Mouse (Mus musculus) limb, embryonic 12.5 days (tissue): ENCODE measurements around the gene Tomm5. TPM values are rescaled to one million over a fixed set of nuclear protein-coding genes. Genes with fewer than 3 reads are reported as not detected.
"Not testable (repeated sequence)": the region's sequence is repeated elsewhere in the genome, so short reads cannot be mapped to it uniquely, and the experiment has no call there.

Experiments
- ATAC-seq: fragments of 200-750 bp; cut with Nextera tagmentation; 2 replicates; pipeline ENCODE4 v1.8.0; 2017; ENCODE audit warnings: low read depth, moderate TSS enrichment; ENCODE audit not compliant: insufficient number of reproducible peaks, insufficient read depth, low FRiP score, low TSS enrichment
- H3K27ac ChIP-seq: fragments of 300-500 bp; sonication (generic); 2 replicates; pipeline ENCODE4 v1.5.1; 2016; ENCODE audit warnings: mild to moderate bottlenecking, moderate library complexity
- H3K27me3 ChIP-seq: fragments of 300-500 bp; sonication (generic); 2 replicates; pipeline ENCODE4 v1.6.1; 2016; ENCODE audit warnings: mild to moderate bottlenecking, moderate library complexity
- H3K36me3 ChIP-seq: fragments of 300-500 bp; sonication (generic); 2 replicates; pipeline ENCODE4 v1.6.1; 2016; ENCODE audit warnings: mild to moderate bottlenecking, moderate library complexity
- H3K4me1 ChIP-seq: fragments of 300-500 bp; sonication (generic); replicated peaks from 2 replicates; pipeline ENCODE4 v1.6.1; 2016
- H3K4me2 ChIP-seq: fragments of 300-500 bp; sonication (generic); 2 replicates; pipeline ENCODE4 v1.6.1; 2016; ENCODE audit warnings: mild to moderate bottlenecking, moderate library complexity
- H3K4me3 ChIP-seq: fragments of 300-500 bp; sonication (generic); replicated peaks from 2 replicates; pipeline ENCODE4 v1.5.1; 2016; ENCODE audit warnings: mild to moderate bottlenecking
- H3K9ac ChIP-seq: fragments of 300-500 bp; sonication (generic); replicated peaks from 2 replicates; pipeline ENCODE4 v1.6.1; 2016; ENCODE audit warnings: mild to moderate bottlenecking, moderate library complexity
- H3K9me3 ChIP-seq: fragments of 300-500 bp; sonication (generic); 2 replicates; pipeline ENCODE4 v1.6.1; 2016; ENCODE audit warnings: mild to moderate bottlenecking, moderate library complexity
- WGBS: fragments of 180-500 bp; shearing (Covaris S2); methylation state at CpG from one replicate; pipeline ENCODE4 v1.1.7; 2016; 5-methylcytosine and 5-hydroxymethylcytosine counted together
- polyA plus RNA-seq: library from polyadenylated mRNA; unstranded; fragments of >200 nt; fragmentation: Nextera tagmentation; extraction: Ambion mirVana; gene quantifications from 2 replicates; pipeline ENCODE4 v1.2.1, GENCODE M21; 2016

Tomm5 gene
- polyA plus RNA-seq, 1 experiment from 2014 or later: 196 TPM

GRCm38 (mm10) chr4:45106409-45106808 lies 1.5 kb downstream of the Tomm5 start:
- H3K36me3 ChIP-seq: peaks cover 39% of the 10 kb centered on the region
- no peak overlapping the region for H3K27ac ChIP-seq
- no peak for ATAC-seq
- no peaks in the 10 kb centered on the region for H3K27me3 ChIP-seq
- 69% methylated on average over 5 of the region's 5 CpGs for WGBS
- H3K4me3 ChIP-seq: no peak overlapping the region; the same call in 1 of the 2 replicates
- H3K9me3 ChIP-seq: no peaks in the 10 kb centered on the region
- no peak overlapping the region; the same call in 1 of the 2 replicates for H3K4me2 ChIP-seq
- peaks cover 10% of the 10 kb centered on the region for H3K4me1 ChIP-seq
- H3K9ac ChIP-seq: no peak overlapping the region

- 31% methylated on average over 7 of the region's 7 CpGs for WGBS
- ATAC-seq: no peak
These were observed 10.6 kb downstream of the Tomm5 start for GRCm38 (mm10) chr4:45097198-45097872.

GRCm38 (mm10) chr4:45084895-45085290 lies 23.0 kb downstream of the Tomm5 start:
- WGBS: 44% methylated on average over 8 of the region's 8 CpGs
- no peak for ATAC-seq

More at GRCm38 (mm10) chr4:45097198-45097872, 10.6 kb downstream of the Tomm5 start:
- peaks cover 4% of the 10 kb centered on the region for H3K36me3 ChIP-seq
- no peak overlapping the region for H3K27ac ChIP-seq
- H3K9ac ChIP-seq: no peak overlapping the region
- H3K4me2 ChIP-seq: no peak overlapping the region
- no peaks in the 10 kb centered on the region for H3K4me1 ChIP-seq
- H3K9me3 ChIP-seq: no peaks in the 10 kb centered on the region
- no peaks in the 10 kb centered on the region for H3K27me3 ChIP-seq
- no peak overlapping the region for H3K4me3 ChIP-seq

GRCm38 (mm10) chr4:45084021-45084894 lies 23.7 kb downstream of the Tomm5 start, which contains the start of gene Fbxo10:
Fbxo10 (minus strand) TSS chr4:45084604.
- under 1% methylated on average over 74 of the region's 77 CpGs for WGBS

More at GRCm38 (mm10) chr4:45084895-45085290, 23.0 kb downstream of the Tomm5 start:
- H3K9me3 ChIP-seq: no peaks in the 10 kb centered on the region
- peak overlapping the region; percentile 92 for H3K4me3 ChIP-seq
- H3K4me1 ChIP-seq: peaks cover 21% of the 10 kb centered on the region
- peak overlapping the region; percentile 82 for H3K27ac ChIP-seq
- no peaks in the 10 kb centered on the region for H3K27me3 ChIP-seq
- 0 out of 2 replicates have a peak, but pooled peaks cover 2% of the 10 kb centered on the region for H3K36me3 ChIP-seq
- H3K4me2 ChIP-seq: peak overlapping the region; percentile 70
- H3K9ac ChIP-seq: no peak overlapping the region

GRCm38 (mm10) chr4:45083487-45083886 lies 24.4 kb downstream of the Tomm5 start:
- H3K36me3 ChIP-seq: peaks cover 10% of the 10 kb centered on the region; the same call in 1 of the 2 replicates
- no peak overlapping the region for H3K27ac ChIP-seq
- H3K4me1 ChIP-seq: peaks cover 21% of the 10 kb centered on the region
- peak overlapping the region; percentile 70 for H3K4me2 ChIP-seq
- peak overlapping the region; percentile 92 for H3K4me3 ChIP-seq
- peak overlapping the region; percentile 95; the same call in 1 of the 2 replicates for H3K9ac ChIP-seq
- no peak for ATAC-seq
- 3% methylated on average over 8 of the region's 8 CpGs for WGBS
- H3K9me3 ChIP-seq: no peaks in the 10 kb centered on the region
- no peaks in the 10 kb centered on the region for H3K27me3 ChIP-seq

More at GRCm38 (mm10) chr4:45084021-45084894, 23.7 kb downstream of the Tomm5 start, which contains the start of gene Fbxo10:
- peak within 1 kb of the TSS; percentile 95 for H3K9ac ChIP-seq
- H3K4me1 ChIP-seq: peaks cover 21% of the 10 kb centered on the region
- peak within 1 kb of the TSS; percentile 70 for H3K4me2 ChIP-seq
- no peaks in the 10 kb centered on the region for H3K27me3 ChIP-seq
- peak; percentile 89 for ATAC-seq
- peak within 1 kb of the TSS; percentile 82 for H3K27ac ChIP-seq
- peak within 1 kb of the TSS; percentile 92 for H3K4me3 ChIP-seq
- 0 out of 2 replicates have a peak, but pooled peaks cover 3% of the 10 kb centered on the region for H3K36me3 ChIP-seq
- H3K9me3 ChIP-seq: no peaks in the 10 kb centered on the region

- peaks cover 21% of the 10 kb centered on the region for H3K4me1 ChIP-seq
- ATAC-seq: no peak
- H3K9me3 ChIP-seq: no peaks in the 10 kb centered on the region
- H3K4me2 ChIP-seq: peak overlapping the region; percentile 70
- H3K27me3 ChIP-seq: no peaks in the 10 kb centered on the region
- H3K27ac ChIP-seq: no peak overlapping the region
- no peak overlapping the region for H3K9ac ChIP-seq
- 82% methylated on average over 9 of the region's 9 CpGs for WGBS
- peaks cover 11% of the 10 kb centered on the region; the same call in 1 of the 2 replicates for H3K36me3 ChIP-seq
- peak overlapping the region; percentile 92 for H3K4me3 ChIP-seq
These were observed 25.0 kb downstream of the Tomm5 start for GRCm38 (mm10) chr4:45082951-45083350.

GRCm38 (mm10) chr4:45081041-45081440 lies 26.9 kb downstream of the Tomm5 start:
- not testable (repeated sequence) for H3K4me3 ChIP-seq, H3K27ac ChIP-seq, H3K4me2 ChIP-seq, H3K9ac ChIP-seq, H3K9me3 ChIP-seq, H3K27me3 ChIP-seq, ATAC-seq
- peaks cover 21% of the 10 kb centered on the region for H3K4me1 ChIP-seq
- WGBS: 95% methylated on average over 4 of the region's 4 CpGs
- peaks cover 11% of the 10 kb centered on the region; the same call in 1 of the 2 replicates for H3K36me3 ChIP-seq

- Histone ChIP-seq H3K27me3 (no peaks in the 10 kb centered on the region), H3K9me3 (no peaks in the 10 kb centered on the region), H3K4me1 (peaks cover 26% of the 10 kb centered on the region; the same call in 1 of the 2 replicates), H3K36me3 (peaks cover 2% of the 10 kb centered on the region; the same call in 1 of the 2 replicates), H3K4me3 (no peak overlapping the region), H3K27ac (no peak overlapping the region), H3K9ac (no peak overlapping the region), H3K4me2 (no peak overlapping the region)
- 57% methylated on average over 6 of the region's 6 CpGs for WGBS
- ATAC-seq: no peak
These were observed 34.4 kb downstream of the Tomm5 start for GRCm38 (mm10) chr4:45073544-45073943.

- ATAC-seq: no peak
- WGBS: 70% methylated on average over 15 of the region's 15 CpGs
- H3K9ac ChIP-seq: no peak overlapping the region
- no peaks in the 10 kb centered on the region; the same call in 1 of the 2 replicates for H3K36me3 ChIP-seq
- no peak overlapping the region for H3K4me3 ChIP-seq
- no peaks in the 10 kb centered on the region for H3K9me3 ChIP-seq
- H3K4me2 ChIP-seq: no peak overlapping the region
- H3K27ac ChIP-seq: no peak overlapping the region
- H3K27me3 ChIP-seq: no peaks in the 10 kb centered on the region
- H3K4me1 ChIP-seq: peaks cover 26% of the 10 kb centered on the region; the same call in 1 of the 2 replicates
These were observed 35.5 kb downstream of the Tomm5 start for GRCm38 (mm10) chr4:45072261-45072973.

GRCm38 (mm10) chr4:45067742-45068141 lies 40.2 kb downstream of the Tomm5 start:
- Histone ChIP-seq H3K4me1 (peaks cover 23% of the 10 kb centered on the region; the same call in 1 of the 2 replicates), H3K4me3 (no peak overlapping the region), H3K36me3 (no peaks in the 10 kb centered on the region; the same call in 1 of the 2 replicates), H3K27ac (no peak overlapping the region), H3K9me3 (no peaks in the 10 kb centered on the region), H3K27me3 (no peaks in the 10 kb centered on the region), H3K4me2 (no peak overlapping the region), H3K9ac (no peak overlapping the region)
- no peak for ATAC-seq
- WGBS: 86% methylated on average over 4 of the region's 4 CpGs
